Mouse (Mus musculus) embryonic facial prominence, embryonic 13.5 days (tissue): ENCODE data around the gene Itprid2. TPM values are rescaled to one million over a fixed set of nuclear protein-coding genes. Genes with fewer than 3 reads are reported as not detected.

Source experiments
- ATAC-seq: fragments of 200-750 bp; cut with Nextera tagmentation; 2 replicates; pipeline ENCODE4 v1.8.0; 2017; ENCODE audit warnings: low read depth; ENCODE audit not compliant: insufficient number of reproducible peaks, insufficient read depth, low FRiP score, low TSS enrichment
- H3K27ac ChIP-seq: fragments of 300-500 bp; sonication (generic); 2 replicates; pipeline ENCODE4 v1.5.1; 2015; ENCODE audit warnings: moderate library complexity, mild to moderate bottlenecking, inconsistent platforms
- H3K27me3 ChIP-seq: fragments of 300-500 bp; sonication (generic); 2 replicates; pipeline ENCODE4 v1.6.1; 2015; ENCODE audit warnings: mild to moderate bottlenecking, inconsistent platforms
- H3K36me3 ChIP-seq: fragments of 300-500 bp; sonication (generic); 2 replicates; pipeline ENCODE4 v1.6.1; 2015; ENCODE audit warnings: mild to moderate bottlenecking, inconsistent platforms
- H3K4me1 ChIP-seq: fragments of 300-500 bp; sonication (generic); 2 replicates; pipeline ENCODE4 v1.6.1; 2015; ENCODE audit warnings: inconsistent platforms
- H3K4me2 ChIP-seq: fragments of 300-500 bp; sonication (generic); 2 replicates; pipeline ENCODE4 v1.6.1; 2015; ENCODE audit warnings: moderate library complexity, mild to moderate bottlenecking, inconsistent platforms
- H3K4me3 ChIP-seq: fragments of 300-500 bp; sonication (generic); 2 replicates; pipeline ENCODE4 v1.5.1; 2015; ENCODE audit warnings: mild to moderate bottlenecking, inconsistent platforms
- H3K9ac ChIP-seq: fragments of 300-500 bp; sonication (generic); 2 replicates; pipeline ENCODE4 v1.6.1; 2015; ENCODE audit warnings: mild to moderate bottlenecking, inconsistent platforms
- H3K9me3 ChIP-seq: fragments of 300-500 bp; sonication (generic); 2 replicates; pipeline ENCODE4 v1.6.1; 2016; ENCODE audit warnings: inconsistent platforms
- WGBS: fragments of 180-500 bp; shearing (Covaris S2); methylation state at CpG from one replicate; pipeline ENCODE4 v1.1.7; 2015; ENCODE audit warnings: mixed read lengths; 5-methylcytosine and 5-hydroxymethylcytosine counted together
- polyA plus RNA-seq: library from polyadenylated mRNA; unstranded; fragments of >200 nt; fragmentation: Nextera tagmentation; extraction: Ambion mirVana; gene quantifications from 2 replicates; pipeline ENCODE4 v1.2.1, GENCODE M21; 2015

Itprid2 gene
- polyA plus RNA-seq, 1 experiment from 2014 or later = 10.4 TPM

DNA sequence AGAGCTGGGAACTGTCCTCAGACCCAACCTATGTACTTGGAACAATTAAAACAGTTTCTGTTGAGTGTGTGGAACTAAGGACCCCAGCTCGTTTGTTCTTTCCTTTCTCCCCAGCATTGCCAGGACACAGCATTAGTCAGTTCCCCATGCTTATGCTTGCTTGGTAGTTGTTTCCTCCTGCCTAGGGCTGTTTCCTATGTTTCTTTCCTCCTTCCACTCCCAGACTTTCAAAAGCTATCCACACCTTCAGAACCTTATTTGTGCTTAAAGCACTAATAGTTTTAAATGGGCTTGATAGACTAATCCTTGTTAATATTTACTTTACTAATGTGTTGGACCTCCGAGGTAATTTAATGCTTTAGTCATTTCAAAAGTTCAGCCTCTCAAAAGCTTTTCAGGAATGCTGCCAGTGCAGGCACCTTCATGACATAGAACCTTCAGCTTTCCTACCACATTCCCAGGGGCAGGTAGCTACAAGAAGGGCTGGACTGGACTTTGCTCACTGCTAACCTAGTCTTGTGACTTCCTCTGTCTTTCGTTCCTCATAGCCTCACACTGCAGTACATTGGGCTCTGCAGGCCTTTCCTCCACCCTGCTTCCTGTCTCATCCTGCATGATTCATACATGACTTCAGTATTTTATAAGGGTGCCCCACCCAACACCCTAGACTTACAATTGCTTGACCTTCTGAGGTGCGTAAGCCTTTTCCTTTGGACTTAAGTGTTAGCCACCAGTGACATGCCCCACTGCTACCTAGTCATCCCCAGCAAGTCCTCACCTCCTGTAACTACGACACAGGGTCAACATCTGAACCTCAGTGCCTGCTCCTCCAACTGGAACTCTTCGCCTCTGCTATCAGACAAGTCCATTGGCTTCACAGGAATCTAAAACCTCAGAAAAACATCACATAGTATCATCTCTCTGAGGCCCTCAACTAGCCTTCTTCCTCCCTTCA lies 16.3 kb upstream of the Itprid2 start:
- ATAC-seq = no peak
- Histone ChIP-seq H3K4me1 (no peaks in the 10 kb centered on the region), H3K4me3 (no peak overlapping the region), H3K27me3 (no peaks in the 10 kb centered on the region), H3K9ac (no peak overlapping the region), H3K36me3 (no peaks in the 10 kb centered on the region), H3K9me3 (no peaks in the 10 kb centered on the region), H3K27ac (no peak overlapping the region), H3K4me2 (no peak overlapping the region)
- 81% methylated on average over 6 of the region's 6 CpGs for WGBS

DNA sequence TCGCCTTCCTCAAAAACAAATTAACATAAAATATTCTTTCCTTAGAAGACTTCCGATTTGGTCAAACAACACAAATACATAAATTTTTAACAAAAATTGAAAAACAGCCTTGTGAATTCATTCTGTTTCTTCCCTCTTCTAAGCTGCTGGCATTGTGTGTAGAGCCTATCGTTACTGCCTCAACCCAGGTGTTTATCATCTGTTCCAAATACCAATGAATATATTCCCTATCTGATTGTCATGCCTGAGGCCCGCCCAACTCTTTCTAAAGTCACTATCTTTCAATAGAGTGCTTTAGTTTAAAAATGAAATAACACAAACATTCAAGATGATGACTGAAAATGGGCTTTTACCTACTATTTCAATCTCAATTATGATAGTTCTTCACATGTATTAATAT lies 11.9 kb upstream of the Itprid2 start:
- Histone ChIP-seq H3K4me3 (no peak overlapping the region), H3K4me2 (no peak overlapping the region), H3K9me3 (no peaks in the 10 kb centered on the region), H3K36me3 (no peaks in the 10 kb centered on the region), H3K27me3 (no peaks in the 10 kb centered on the region), H3K4me1 (no peaks in the 10 kb centered on the region), H3K9ac (no peak overlapping the region), H3K27ac (no peak overlapping the region)
- no peak for ATAC-seq
- 88% methylated on average over 4 of the region's 4 CpGs for WGBS

DNA sequence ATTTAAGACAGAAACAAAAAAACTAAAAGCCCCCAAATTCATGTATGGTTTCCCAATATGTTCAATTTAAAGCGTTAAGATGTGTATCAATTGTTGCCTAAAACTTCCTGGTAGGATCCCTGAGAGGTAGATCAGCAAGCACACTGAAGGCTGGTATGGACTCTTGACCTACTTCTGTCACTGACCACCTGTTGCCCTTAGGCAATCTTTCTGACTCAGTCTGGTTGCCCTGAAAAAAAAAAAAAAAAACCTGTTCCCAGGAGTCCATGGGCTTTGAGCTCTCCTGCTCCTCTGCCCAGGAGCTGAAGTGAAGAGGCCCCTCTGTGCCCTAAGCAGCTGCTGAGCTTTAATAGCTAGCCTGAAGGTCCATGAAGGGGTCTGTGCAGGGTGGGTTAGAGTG lies 7.5 kb upstream of the Itprid2 start:
- no peak for ATAC-seq
- Histone ChIP-seq H3K9ac (no peak overlapping the region), H3K4me1 (no peaks in the 10 kb centered on the region), H3K27me3 (no peaks in the 10 kb centered on the region), H3K27ac (no peak overlapping the region), H3K4me2 (no peak overlapping the region), H3K4me3 (no peak overlapping the region), H3K36me3 (no peaks in the 10 kb centered on the region), H3K9me3 (no peaks in the 10 kb centered on the region)
- 92% methylated on average over 1 of the region's 1 CpGs for WGBS

DNA sequence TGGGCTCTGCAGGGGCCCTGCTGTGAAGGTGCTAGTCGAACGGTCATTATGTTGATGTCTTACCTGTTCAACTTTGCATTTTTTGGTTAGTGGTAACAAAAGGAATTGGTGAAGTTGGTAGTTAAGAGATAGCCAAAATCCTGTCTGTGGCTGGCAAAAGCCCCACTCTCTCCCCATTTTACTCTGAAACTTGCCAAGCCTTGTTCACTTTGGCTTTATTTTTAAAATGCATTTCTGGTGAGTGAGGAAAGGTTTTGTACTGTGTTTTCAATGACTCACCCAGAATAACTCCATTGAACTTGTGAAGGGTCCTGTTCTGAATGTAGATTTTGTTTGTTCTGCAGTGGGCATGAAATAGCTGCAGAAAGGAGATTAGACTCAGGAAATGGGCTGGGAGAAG lies 4.9 kb upstream of the Itprid2 start:
- Histone ChIP-seq H3K4me2 (no peak overlapping the region), H3K27me3 (no peaks in the 10 kb centered on the region), H3K36me3 (no peaks in the 10 kb centered on the region), H3K9ac (no peak overlapping the region), H3K4me1 (no peaks in the 10 kb centered on the region), H3K27ac (no peak overlapping the region), H3K9me3 (no peaks in the 10 kb centered on the region), H3K4me3 (no peak overlapping the region)
- 72% methylated on average over 2 of the region's 2 CpGs for WGBS
- no peak for ATAC-seq

DNA sequence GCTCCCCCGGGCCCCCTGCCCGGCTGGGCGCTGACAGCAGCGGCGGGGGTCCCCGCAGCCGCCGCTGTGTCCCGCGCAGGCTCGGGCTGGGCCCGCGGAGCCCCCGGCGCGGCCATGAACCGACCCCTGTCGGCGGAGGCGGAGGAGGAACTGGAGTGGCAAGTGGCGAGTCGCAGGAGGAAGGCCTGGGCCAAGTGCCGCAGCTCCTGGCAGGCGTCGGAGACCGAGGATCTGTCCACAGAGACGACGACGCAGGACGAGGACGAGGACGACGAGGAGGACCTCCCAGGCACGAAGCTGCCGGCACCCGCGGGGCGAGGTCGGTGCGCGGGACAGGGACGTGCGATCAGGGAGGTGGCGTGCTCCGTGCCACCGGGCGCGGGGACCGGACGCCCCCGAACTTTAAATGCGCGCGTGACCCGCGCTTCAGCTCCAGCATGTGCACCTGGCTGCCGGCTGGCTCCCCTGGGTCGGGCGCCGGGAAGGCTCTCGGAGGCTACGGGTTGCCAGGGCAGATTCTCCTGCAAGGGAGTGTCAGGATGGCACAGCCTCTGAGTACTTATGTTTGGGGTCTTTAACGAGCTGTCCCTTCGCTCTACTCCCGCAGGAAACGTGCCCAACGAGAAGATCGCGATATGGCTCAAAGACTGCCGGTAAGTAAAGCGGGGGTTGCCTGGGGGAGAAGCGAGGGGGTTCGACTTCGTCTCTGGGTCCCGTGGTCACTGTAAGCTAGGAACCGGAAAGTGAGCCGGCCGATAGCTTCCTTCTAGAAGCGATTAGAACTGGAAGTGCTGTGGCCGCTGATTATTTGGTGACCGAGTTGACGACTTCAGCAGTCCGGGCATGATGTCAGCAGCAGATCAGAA lies 507 bp downstream of the Itprid2 start:
- under 1% methylated on average over 72 of the region's 83 CpGs for WGBS
- H3K36me3 ChIP-seq = peaks cover 8% of the 10 kb centered on the region
- H3K4me2 ChIP-seq = peak overlapping the region; percentile 84
- H3K27ac ChIP-seq = peak overlapping the region; percentile 85
- peak overlapping the region; percentile 89 for H3K9ac ChIP-seq
- H3K27me3 ChIP-seq = no peaks in the 10 kb centered on the region
- peak overlapping the region; percentile 84 for H3K4me3 ChIP-seq
- H3K9me3 ChIP-seq = no peaks in the 10 kb centered on the region
- H3K4me1 ChIP-seq = peaks cover 18% of the 10 kb centered on the region
- ATAC-seq = no peak; the same call in 1 of the 2 replicates

DNA sequence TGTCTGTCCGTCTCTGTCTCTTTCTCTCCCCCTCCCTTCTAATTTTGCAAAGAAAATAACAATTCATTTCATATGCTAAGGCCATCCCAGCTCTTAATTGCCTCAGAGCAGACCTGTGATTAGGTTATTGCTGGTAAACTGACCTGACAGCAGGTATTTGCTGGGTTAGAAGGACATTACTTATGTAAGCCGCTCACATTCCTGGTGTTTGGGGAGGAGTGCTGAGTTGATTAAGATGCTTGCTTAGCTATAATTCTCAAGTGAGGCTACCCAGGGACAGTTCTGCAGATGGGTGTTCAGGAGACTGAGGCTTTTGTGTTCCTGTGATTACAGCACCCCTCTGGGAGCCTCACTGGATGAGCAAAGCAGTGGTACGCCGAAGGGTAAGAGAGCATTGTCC lies 3.8 kb downstream of the Itprid2 start:
- H3K27me3 ChIP-seq = no peaks in the 10 kb centered on the region
- peak overlapping the region; percentile 52 for H3K4me2 ChIP-seq
- no peaks in the 10 kb centered on the region for H3K9me3 ChIP-seq
- no peak overlapping the region for H3K27ac ChIP-seq
- 50% methylated on average over 4 of the region's 4 CpGs for WGBS
- peaks cover 27% of the 10 kb centered on the region for H3K36me3 ChIP-seq
- peaks cover 18% of the 10 kb centered on the region for H3K4me1 ChIP-seq
- H3K4me3 ChIP-seq = peak overlapping the region; percentile 27
- peak overlapping the region; percentile 60 for H3K9ac ChIP-seq
- ATAC-seq = no peak

DNA sequence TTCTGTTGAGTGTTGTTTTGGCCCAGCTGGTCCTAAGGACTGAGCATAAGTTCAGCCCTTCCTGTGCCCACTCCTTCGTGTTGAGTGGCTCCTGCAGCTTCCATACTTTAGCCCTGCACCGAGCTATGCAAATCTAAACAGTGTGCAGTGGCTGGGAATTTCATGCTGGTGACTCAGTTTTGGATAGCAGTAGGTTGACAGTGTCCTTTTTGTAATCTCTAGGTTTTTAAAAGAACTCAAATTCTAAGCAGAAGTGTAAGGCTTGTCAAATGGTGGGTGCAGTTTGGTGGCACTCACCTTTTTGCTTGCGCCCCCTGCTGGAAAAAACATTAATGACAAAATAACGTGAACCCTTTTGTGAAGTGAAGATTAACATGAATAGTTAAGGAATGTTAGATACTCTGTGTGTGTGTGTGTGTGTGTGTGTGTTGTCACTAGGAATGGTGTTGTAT lies 11.1 kb downstream of the Itprid2 start:
- Histone ChIP-seq H3K4me1 (peaks cover 4% of the 10 kb centered on the region; the same call in 1 of the 2 replicates), H3K4me3 (no peak overlapping the region), H3K27me3 (no peaks in the 10 kb centered on the region), H3K9ac (no peak overlapping the region), H3K4me2 (no peak overlapping the region), H3K36me3 (peaks cover 35% of the 10 kb centered on the region), H3K9me3 (no peaks in the 10 kb centered on the region), H3K27ac (no peak overlapping the region)
- 53% methylated on average over 4 of the region's 4 CpGs for WGBS
- ATAC-seq = no peak

DNA sequence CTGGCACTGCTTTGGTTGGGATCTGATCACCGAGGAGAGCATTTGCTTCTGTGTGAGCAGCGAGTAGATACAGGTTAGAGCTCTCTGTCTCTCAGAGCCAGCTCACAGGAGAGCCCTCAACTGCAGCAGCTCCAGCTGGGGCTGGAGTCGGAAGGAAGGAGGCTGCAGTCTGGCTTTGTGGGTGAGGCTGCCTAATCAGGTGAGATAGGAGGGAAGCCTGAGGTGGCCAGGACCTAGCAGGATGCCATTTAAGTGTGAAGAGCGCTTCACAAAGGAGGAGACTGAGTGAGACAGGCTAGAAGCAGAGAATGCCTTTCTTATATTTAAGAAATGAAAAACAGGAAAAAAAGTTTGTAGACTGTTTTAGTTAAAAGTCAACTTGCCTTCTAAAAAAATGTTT lies 11.9 kb downstream of the Itprid2 start:
- Histone ChIP-seq H3K36me3 (peaks cover 30% of the 10 kb centered on the region), H3K9me3 (no peaks in the 10 kb centered on the region), H3K27me3 (no peaks in the 10 kb centered on the region), H3K4me3 (no peak overlapping the region), H3K4me2 (no peak overlapping the region), H3K27ac (no peak overlapping the region), H3K4me1 (peaks cover 4% of the 10 kb centered on the region; the same call in 1 of the 2 replicates), H3K9ac (0 out of 2 replicates have a peak overlapping the region, but pooled peaks have one; percentile 1)
- WGBS = 61% methylated on average over 4 of the region's 4 CpGs
- ATAC-seq = no peak

DNA sequence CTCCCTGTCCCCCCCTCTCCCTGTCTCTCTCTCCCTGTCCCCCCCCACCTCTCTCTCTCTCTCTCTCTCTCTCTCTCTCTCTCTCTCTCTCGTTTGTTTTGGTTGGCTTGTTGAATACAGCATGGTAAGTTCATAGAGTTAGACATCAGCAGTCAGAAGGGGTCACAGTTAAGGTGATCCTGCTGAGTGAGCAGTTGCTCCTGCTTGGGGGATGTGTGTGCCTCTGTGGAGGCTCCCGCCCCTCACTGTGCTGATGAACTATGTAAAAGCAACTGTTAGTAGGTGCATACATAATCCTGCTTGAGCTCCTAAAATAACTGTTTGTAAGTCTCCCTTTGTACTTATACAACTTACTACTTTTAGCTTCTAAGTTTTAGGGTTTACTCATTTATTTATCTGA lies 12.6 kb downstream of the Itprid2 start:
- H3K27ac ChIP-seq = no peak overlapping the region
- H3K9me3 ChIP-seq = no peaks in the 10 kb centered on the region
- H3K9ac ChIP-seq = no peak overlapping the region
- H3K4me1 ChIP-seq = peaks cover 4% of the 10 kb centered on the region; the same call in 1 of the 2 replicates
- ATAC-seq = no peak
- no peak overlapping the region for H3K4me2 ChIP-seq
- H3K36me3 ChIP-seq = peaks cover 26% of the 10 kb centered on the region
- H3K4me3 ChIP-seq = no peak overlapping the region
- H3K27me3 ChIP-seq = no peaks in the 10 kb centered on the region
- 57% methylated on average over 2 of the region's 2 CpGs for WGBS

DNA sequence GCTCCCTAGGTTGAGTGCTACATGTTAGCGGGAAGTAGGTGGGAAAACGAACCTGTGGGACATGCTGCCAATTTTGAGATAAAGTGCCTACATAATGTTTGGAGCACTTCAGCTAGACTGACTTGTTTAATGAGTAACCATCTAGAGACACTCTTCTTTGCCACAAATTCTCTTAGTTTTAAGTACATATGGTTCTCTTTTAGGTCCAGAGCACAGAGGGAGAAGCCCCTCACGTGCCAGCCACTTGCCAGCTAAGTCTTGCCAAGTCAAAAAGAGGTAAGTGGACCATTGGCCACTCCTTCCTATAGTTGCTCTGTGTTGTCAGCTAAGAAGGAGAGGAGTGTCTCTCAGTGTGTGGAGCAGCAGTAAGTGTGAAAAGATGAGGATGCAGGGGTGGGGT lies 16.0 kb downstream of the Itprid2 start:
- H3K27ac ChIP-seq = no peak overlapping the region
- H3K4me3 ChIP-seq = no peak overlapping the region
- peaks cover 10% of the 10 kb centered on the region for H3K36me3 ChIP-seq
- no peaks in the 10 kb centered on the region for H3K9me3 ChIP-seq
- 80% methylated on average over 3 of the region's 3 CpGs for WGBS
- no peaks in the 10 kb centered on the region for H3K27me3 ChIP-seq
- H3K4me2 ChIP-seq = no peak overlapping the region
- H3K9ac ChIP-seq = no peak overlapping the region
- ATAC-seq = no peak
- peaks cover 4% of the 10 kb centered on the region; the same call in 1 of the 2 replicates for H3K4me1 ChIP-seq

DNA sequence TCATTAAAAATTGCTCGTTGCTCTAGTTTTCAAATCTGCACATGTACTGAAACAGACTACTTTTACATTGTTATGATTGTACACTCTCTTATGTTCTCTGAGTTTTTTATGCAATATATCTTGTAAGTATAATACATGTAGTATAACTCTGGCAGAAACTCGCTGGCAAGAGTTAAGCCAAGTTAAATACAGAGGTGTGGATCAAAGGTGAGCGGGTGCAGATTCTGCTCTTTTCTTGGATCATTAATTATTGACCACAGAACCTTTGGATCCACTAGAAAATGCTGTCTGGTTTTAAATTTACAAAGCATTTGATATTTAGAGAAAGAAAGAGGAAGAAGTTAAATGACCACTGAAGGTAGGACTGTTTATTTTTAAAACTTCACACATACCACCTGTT lies 16.5 kb downstream of the Itprid2 start:
- H3K27ac ChIP-seq = no peak overlapping the region
- H3K4me1 ChIP-seq = peaks cover 4% of the 10 kb centered on the region; the same call in 1 of the 2 replicates
- H3K9ac ChIP-seq = no peak overlapping the region
- WGBS = 88% methylated on average over 3 of the region's 3 CpGs
- ATAC-seq = no peak
- H3K36me3 ChIP-seq = peaks cover 13% of the 10 kb centered on the region
- H3K4me2 ChIP-seq = no peak overlapping the region
- no peak overlapping the region for H3K4me3 ChIP-seq
- H3K27me3 ChIP-seq = no peaks in the 10 kb centered on the region
- no peaks in the 10 kb centered on the region for H3K9me3 ChIP-seq
